Mouse (Mus musculus): ENCODE results near the gene Grasp. TPM values are rescaled to one million over a fixed set of nuclear protein-coding genes. Genes with fewer than 3 reads are reported as not detected.

The Grasp gene
- total RNA-seq, 2 experiments from 2014 or later = 8.3 to 9.4 TPM

DNA sequence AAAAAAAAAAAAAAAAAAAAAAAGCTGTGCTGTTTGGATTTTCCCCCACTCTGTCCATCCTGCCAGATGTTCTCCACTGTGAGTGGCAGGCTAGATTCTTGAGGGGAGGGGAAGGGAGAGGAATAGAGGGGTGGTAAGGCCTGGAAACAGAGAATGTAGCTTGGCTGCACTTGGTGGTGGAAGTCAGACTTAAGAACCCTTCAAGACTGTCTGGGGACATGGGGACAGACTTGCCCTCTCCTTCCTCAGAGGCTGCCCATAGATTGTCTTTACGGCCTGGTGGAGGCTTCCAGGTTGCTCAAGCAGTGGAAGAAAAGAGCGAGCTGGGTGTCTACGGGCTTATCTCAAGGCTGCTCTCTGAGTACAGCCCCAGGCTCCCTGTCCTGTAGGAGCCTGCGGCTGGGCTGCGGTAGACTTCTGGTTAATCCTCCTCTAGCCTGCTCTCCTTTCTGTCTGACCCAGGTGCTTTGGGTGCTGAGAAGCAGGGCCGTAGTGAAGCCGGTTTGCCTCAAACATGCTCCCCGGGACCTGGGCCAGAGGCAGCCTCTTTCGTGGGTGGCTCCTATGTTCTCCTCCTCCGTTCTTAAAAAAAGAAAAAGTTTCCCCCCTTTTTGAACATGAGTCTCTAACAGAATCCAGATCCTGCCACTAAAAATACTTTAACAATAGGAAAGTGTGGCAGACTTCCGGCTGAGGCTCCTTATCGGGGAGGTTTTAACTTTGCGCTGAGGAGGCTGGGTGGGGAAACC, 37.1 kb downstream of the Grasp start:
- no peak for DNase-seq

DNA sequence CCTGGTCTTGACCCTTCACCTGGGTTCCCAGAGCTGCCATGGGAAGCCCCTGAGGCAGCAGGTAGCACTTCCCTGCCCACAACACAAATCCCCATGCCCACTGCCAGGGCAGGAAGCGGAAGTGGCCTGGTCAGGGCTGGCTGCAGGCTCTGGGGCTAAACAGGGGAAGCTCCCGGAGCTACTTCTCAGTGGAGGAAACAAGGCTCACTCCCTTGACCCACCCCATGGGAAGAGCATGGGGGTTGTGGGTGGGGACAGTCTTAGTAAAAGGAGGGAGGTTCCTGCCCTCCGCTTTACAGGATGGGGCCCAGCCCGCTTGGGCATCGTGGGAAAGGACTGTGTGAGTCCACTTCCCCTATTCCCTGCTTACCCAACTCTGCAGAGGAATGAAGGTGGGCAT, 38.5 kb downstream of the Grasp start:
- DNase-seq = no peak
- intact Hi-C loops (cut with DNase I; ENCODE audit: low total_unique reads) = no loop called here

More for the DNA sequence above, 37.1 kb downstream of the Grasp start:
- intact Hi-C loops (cut with DNase I; ENCODE audit: low total_unique reads) = no loop called here

DNA sequence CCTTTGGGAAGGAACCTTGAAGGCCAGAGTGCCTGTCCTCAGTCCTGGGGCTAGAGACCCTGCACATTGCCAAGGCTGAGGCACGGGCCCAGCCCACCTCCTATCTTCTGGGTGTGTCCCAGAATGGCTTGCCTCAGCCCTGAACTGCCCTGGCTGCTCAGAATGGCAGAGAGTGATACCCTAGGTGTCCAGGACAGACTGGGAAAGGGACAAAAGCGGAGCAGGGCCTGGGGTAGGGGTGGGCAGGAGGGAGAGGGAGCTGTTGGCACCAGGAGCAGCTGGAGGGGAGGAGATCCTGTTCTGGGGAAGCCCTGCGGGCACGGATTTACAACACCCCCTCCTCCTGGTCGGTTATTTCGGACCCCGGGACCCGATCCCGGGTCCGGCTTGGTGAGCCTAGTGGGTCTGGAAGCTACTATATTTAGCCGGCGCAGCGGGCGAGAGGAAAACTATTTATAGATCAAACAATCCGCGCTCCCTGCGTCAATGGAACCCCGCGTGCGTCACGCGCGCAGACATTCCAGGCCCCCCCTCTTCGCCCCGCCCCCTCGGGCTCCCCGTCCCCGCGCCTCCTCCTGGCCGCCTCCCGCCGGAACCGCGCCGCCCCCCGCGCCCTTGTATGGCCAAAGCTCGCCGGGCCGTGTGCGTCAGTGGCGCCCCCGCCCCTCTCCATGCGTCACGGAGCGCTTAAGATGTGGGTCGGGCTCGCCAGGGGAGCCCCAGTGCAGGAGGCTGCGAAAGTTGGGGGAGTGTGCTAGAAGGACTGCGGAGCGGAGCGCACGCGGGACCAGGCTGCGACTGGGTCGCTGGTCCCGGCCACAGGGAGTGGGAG, 42.4 kb downstream of the Grasp start:
- peak; percentile 96 for DNase-seq
- intact Hi-C loops (cut with DNase I; ENCODE audit: low total_unique reads) = no loop called here

DNA sequence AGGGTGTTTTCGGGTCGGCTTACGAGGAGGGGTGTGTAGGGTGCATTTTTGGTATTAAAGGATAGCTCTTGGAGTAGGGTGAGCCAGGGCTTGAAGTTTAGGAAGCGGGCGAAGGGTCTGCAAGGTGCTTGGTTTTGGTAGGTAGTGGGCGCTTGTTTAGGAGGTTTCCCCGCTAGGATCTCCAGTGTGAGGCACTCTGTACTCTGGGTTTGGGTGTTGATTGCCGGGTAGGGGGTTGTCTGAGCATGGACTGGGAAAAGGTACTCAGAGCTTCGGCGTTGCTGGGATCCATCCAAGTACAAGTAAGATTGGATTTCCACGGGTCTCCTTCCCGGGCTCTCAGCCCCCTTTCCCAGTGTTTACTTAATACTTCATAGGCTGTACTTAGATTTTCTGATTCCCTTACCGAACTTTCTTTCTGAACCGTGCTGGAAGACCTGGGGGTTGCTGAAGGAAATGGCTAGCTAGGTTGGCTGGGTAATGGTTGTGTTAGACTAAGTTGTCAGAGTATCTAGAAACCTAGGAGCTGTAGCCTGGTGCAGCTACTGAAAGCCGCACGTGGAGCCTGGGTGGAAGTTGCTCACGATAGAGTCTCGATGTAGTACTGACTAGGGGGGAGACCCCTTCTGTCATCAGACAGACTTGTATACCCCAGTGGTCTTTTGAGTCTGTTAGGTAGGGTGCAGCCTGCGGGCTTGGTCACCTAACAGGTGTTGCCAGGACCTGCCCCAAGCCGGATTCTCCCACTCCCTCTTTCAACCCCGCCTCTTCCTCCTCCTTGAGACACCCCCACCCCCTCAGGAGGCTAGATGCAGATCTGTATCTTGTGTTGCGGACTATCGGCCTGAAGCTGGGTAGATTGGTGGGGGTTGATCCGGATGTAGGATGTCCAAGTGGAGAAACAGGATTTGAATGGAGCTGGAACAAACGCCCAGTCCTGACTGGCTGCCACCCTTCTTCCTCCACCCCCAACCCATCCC, 43.4 kb downstream of the Grasp start:
- DNase-seq = no peak
- intact Hi-C loops (cut with DNase I; ENCODE audit: low total_unique reads) = no loop called here

DNA sequence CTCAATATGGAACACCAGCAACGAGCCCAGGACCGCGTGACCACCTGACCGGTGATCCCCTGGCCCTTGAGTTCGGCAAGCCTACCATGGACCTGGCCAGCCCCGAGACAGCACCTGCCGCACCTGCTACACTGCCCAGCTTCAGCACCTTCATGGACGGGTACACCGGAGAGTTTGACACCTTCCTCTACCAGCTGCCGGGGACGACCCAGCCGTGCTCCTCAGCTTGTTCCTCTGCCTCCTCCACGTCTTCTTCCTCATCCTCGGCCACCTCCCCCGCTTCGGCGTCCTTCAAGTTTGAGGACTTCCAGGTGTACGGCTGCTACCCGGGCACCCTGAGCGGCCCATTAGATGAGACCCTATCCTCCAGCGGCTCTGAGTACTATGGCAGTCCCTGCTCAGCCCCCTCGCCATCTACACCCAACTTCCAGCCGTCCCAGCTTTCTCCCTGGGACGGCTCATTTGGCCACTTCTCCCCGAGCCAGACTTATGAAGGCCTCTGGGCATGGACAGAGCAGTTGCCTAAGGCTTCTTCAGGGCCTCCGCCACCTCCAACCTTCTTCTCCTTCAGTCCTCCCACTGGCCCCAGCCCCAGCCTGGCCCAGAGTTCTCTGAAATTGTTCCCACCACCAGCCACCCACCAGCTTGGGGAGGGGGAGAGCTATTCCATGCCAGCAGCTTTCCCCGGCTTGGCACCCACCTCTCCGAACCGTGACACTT, 46.3 kb downstream of the Grasp start:
- DNase-seq = no peak
- intact Hi-C loops (cut with DNase I; ENCODE audit: low total_unique reads) = no loop called here

DNA sequence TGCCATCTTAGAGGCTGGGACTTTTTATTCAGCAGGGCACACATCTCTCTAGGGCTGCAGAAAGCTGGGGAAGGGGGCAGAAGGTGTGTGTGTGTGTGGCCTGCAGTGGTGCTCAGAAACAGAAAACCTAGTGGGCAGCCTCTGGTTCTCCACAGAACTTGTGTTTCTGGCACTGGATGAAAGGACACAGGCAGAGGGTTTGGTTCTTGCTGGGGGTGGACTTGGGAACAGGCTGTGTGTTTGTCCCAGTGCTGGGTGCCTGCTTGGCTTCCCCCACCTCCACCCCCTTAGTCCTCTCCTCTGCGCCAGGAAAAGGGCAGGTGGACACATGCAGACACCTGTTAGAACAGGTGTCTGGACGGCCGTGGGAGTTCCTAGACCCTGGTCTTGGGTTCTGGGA, 47.1 kb downstream of the Grasp start:
- no peak for DNase-seq
- intact Hi-C loops (cut with DNase I; ENCODE audit: low total_unique reads) = no loop called here

DNA sequence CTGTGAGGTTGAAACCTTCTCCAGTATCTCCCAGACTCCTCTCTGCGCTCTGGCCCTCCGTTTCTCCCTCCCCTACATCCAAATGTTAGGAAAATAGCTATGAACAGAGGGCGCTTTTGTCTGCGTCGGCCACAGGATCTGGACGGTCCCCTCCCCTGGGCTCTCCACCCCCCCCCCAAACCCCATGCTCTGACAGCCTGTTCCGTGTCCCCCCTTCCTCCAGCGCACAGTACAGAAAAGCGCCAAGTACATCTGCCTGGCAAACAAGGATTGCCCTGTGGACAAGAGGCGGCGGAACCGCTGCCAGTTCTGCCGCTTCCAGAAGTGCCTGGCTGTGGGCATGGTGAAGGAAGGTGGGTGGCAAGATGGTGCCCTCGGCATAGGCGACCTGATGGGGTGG, 47.5 kb downstream of the Grasp start:
- DNase-seq = no peak
- intact Hi-C loops (cut with DNase I; ENCODE audit: low total_unique reads) = no loop called here

DNA sequence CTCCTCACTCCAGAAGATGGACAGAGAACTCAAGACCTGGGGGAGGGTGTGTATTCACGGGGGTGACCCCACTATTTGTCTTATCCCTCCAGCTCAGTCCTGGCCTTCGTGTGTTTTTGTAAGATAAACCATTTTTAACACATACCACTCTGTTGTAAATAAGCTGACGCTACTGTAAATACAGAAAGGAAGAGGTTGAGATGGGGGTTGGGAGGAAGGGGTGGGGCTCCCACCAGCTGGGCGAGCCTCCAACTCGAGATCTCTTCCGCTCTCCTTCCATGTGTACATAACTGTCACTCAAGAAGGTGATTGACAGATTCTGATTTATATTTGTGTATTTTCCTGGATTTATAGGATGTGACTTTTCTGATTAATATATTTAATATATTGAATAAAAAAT, 50.4 kb downstream of the Grasp start:
- intact Hi-C loops (cut with DNase I; ENCODE audit: low total_unique reads) = no loop called here
- no peak for DNase-seq

DNA sequence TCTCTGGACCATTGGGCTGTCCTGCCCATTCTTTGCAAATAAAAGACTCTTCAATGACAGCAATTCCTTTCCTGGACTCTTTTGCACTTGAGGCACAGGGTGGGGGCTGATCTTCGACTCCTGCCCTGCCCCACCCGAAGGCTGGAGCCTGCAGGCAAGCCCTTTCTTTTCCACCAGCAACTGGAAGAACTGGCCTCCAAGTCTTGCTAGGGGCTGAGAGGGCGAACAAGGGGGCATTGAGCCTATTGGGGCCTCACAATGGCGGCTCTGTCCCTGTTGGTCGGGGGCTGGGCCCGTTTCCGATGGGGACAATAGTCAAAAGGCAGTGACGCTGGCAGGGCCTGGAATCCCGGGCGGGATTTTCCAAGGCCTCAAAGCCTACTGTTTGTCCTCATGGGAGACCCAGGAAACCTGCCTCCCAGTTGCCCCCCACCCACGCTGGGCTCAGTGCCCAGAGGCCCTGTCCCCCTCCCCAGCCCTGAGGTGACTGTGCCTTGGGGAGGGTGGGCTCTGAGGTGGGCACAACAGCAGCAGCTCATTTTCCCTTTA, 53.4 kb downstream of the Grasp start:
- intact Hi-C loops (cut with DNase I; ENCODE audit: low total_unique reads) = no loop called here

DNA sequence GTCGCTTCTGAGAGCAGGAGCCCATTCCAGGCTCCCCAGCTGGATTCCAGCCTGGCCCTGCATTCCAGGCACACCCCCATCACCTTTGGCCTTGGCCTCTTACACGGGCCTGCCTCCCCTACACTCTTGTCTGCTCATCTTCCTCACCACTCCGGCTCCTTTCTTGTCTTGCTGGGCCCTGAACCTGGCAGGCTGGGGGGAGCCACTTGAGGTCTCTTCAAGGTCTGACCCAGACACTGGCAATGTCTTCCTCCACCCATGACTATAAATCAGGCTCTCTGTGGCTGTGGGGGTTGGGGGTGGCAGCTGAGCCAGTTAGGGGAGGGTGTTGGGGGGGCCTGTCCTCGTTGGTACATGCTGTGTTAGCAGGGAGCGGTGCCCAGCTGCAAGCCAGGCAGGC, 54.6 kb downstream of the Grasp start:
- intact Hi-C loops (cut with DNase I; ENCODE audit: low total_unique reads) = no loop called here
- no peak for DNase-seq

More for the DNA sequence above, 53.4 kb downstream of the Grasp start:
- DNase-seq = no peak

DNA sequence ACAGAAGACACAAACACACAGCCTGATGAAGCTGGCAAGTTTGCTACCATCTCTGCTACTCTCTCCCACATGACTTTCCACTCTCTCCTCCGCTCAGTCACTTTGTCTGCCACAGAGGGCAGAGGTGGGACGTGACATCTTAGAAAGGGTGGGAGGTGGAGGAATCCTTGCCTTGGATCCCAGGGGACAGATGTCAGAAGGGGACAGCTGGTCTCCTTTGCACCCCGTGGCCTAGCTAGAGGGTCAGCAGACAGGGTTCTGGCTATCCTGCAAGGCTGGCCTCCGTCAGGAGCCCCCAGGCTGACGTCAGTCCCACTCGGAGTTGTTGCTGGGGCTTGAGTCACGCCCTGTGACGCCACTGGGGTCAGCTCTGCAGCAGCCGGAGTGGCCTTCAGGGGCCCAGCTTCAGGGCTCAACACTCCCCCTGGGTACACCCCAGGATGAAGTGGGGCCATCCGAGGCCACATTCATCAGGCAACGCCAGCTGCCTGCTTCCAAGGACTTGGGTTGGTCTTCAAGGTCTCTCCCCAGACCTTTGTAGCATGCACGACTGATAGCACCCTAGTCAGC, 55.5 kb downstream of the Grasp start:
- intact Hi-C loops (cut with DNase I; ENCODE audit: low total_unique reads) = no loop called here
- no peak for DNase-seq

Small RNAs within 50 kb of the gene (microRNA-seq; reads per million reads assigned to microRNA genes)
- 0 reads per million in 2 experiments for gene Mir6962

Other genes starting within 250 kb of the Grasp start
- gene Gm47841, start 176.8 kb upstream of the Grasp start, total RNA-seq (2021) = not detected
- gene Fignl2, start 145.6 kb upstream of the Grasp start, total RNA-seq (2021) = 1 to 10 TPM; 1.3 to 1.4 TPM
- not detected for gene Ankrd33, start 108.4 kb upstream of the Grasp start, total RNA-seq (2021)
- gene Acvrl1, start 95.7 kb upstream of the Grasp start, total RNA-seq (2021) = 10 to 100 TPM; 12.9 to 15.0 TPM
- 10 to 100 TPM; 21.8 to 29.9 TPM for gene Acvr1b, start 50.1 kb upstream of the Grasp start, total RNA-seq (2021)
- 10 to 100 TPM; 30.5 to 49.0 TPM for gene Nr4a1, start 30.1 kb downstream of the Grasp start, total RNA-seq (2021)
- gene Atg101, start 60.1 kb downstream of the Grasp start, total RNA-seq (2021) = 10 to 100 TPM; 27.7 to 35.0 TPM
- under 1 TPM; 0.22 to 0.29 TPM for gene 6030408B16Rik, start 69.0 kb downstream of the Grasp start, total RNA-seq (2021)
- 1 to 10 TPM in 1 of 2 experiments, under 1 TPM in 1; 0.69 to 1.4 TPM for gene Krt80, start 146.0 kb downstream of the Grasp start, total RNA-seq (2021)
- gene Krt7, start 186.9 kb downstream of the Grasp start, total RNA-seq (2021) = not detected
- gene Krt87, start 214.6 kb downstream of the Grasp start, total RNA-seq (2021) = not detected
- not detected for gene Krt88, start 223.6 kb downstream of the Grasp start, total RNA-seq (2021)
- gene Krt81, start 239.6 kb downstream of the Grasp start, total RNA-seq (2021) = not detected
- not detected for gene Krt86, start 249.3 kb downstream of the Grasp start, total RNA-seq (2021)

Measured in gastrocnemius, postnatal 14 days (tissue).